Mouse (Mus musculus) forebrain, embryonic 11.5 days (tissue): ENCODE data around the gene Gata3. TPM values are rescaled to one million over a fixed set of nuclear protein-coding genes. Genes with fewer than 3 reads are reported as not detected.

Source experiments
- ATAC-seq: fragments of 200-750 bp; cut with Nextera tagmentation; replicated peaks from 2 replicates; pipeline ENCODE4 v1.8.0; 2017; ENCODE audit warnings: moderate TSS enrichment; ENCODE audit not compliant: low FRiP score
- DNase-seq: peaks from one replicate; pipeline ENCODE4 v3.0.0-alpha.2; 2017; ENCODE audit warnings: low spot score
- H3K27ac ChIP-seq: fragments of 300-500 bp; sonication (generic); 2 replicates; pipeline ENCODE4 v1.5.1; 2014; ENCODE audit warnings: low read depth, low read length
- H3K27me3 ChIP-seq: fragments of 300-500 bp; sonication (generic); 2 replicates; pipeline ENCODE4 v1.6.1; 2014; ENCODE audit warnings: mild to moderate bottlenecking, low read length, mixed read lengths; ENCODE audit not compliant: control insufficient read depth, insufficient read depth
- H3K36me3 ChIP-seq: fragments of 300-500 bp; sonication (generic); 2 replicates; pipeline ENCODE4 v1.6.1; 2014; ENCODE audit warnings: mild to moderate bottlenecking, low read length, moderate library complexity, mixed read lengths; ENCODE audit not compliant: control insufficient read depth, insufficient read depth
- H3K4me1 ChIP-seq: fragments of 300-500 bp; sonication (generic); replicated peaks from 2 replicates; pipeline ENCODE4 v1.6.1; 2014; ENCODE audit warnings: low read length, mixed read lengths; ENCODE audit not compliant: control insufficient read depth, insufficient read depth
- H3K4me2 ChIP-seq: fragments of 300-500 bp; sonication (generic); 2 replicates; pipeline ENCODE4 v1.6.1; 2014; ENCODE audit warnings: low read depth, mild to moderate bottlenecking, low read length, moderate library complexity, mixed read lengths; ENCODE audit not compliant: severe bottlenecking
- H3K4me3 ChIP-seq: fragments of 300-500 bp; sonication (generic); 2 replicates; pipeline ENCODE4 v1.5.1; 2014; ENCODE audit warnings: low read depth, low read length
- H3K9ac ChIP-seq: fragments of 300-500 bp; sonication (generic); 2 replicates; pipeline ENCODE4 v1.6.1; 2014; ENCODE audit warnings: low read length
- H3K9me3 ChIP-seq: fragments of 300-500 bp; sonication (generic); 2 replicates; pipeline ENCODE4 v1.6.1; 2016; ENCODE audit warnings: low read length, mixed read lengths; ENCODE audit not compliant: control insufficient read depth
- WGBS: fragments of 180-500 bp; shearing (Covaris S2); extraction: QIAGEN DNeasy Blood & Tissue Kit; methylation state at CpG from one replicate; pipeline ENCODE4 v1.1.7; 2014; 5-methylcytosine and 5-hydroxymethylcytosine counted together
- polyA plus RNA-seq: library from polyadenylated mRNA; unstranded; fragments of >200 nt; fragmentation: Nextera tagmentation; extraction: Ambion mirVana; gene quantifications from 2 replicates; pipeline ENCODE4 v1.2.1, GENCODE M21; 2014

Gene Gata3
- 3.4 and 4.2 TPM in 2 replicates for polyA plus RNA-seq

GRCm38 (mm10) chr2:9889651-9890183 lies at the start of gene Gata3:
Gene Gata3, minus strand, starts transcription at chr2:9890034.
- Histone ChIP-seq H3K4me3 (no peak within 1 kb of the TSS), H3K9me3 (no peaks in the 10 kb centered on the region), H3K27ac (no peak within 1 kb of the TSS), H3K27me3 (peaks cover 91% of the 10 kb centered on the region), H3K4me2 (peak within 1 kb of the TSS; percentile 31), H3K4me1 (peaks cover 6% of the 10 kb centered on the region), H3K36me3 (no peaks in the 10 kb centered on the region), H3K9ac (no peak within 1 kb of the TSS)
- DNase-seq: peak; percentile 53
- under 1% methylated on average over 23 of the region's 23 CpGs for WGBS
- ATAC-seq: no peak; the same call in 1 of the 2 replicates

GRCm38 (mm10) chr2:9939250-9939649 lies 49.4 kb upstream of the Gata3 start:
- H3K4me2 ChIP-seq: no peak overlapping the region
- no peak overlapping the region for H3K4me3 ChIP-seq
- no peaks in the 10 kb centered on the region for H3K27me3 ChIP-seq
- no peak overlapping the region for H3K27ac ChIP-seq
- ATAC-seq (no peak), DNase-seq (no peak)
- no peaks in the 10 kb centered on the region for H3K9me3 ChIP-seq
- no peak overlapping the region for H3K9ac ChIP-seq
- no peaks in the 10 kb centered on the region for H3K36me3 ChIP-seq
- WGBS: 97% methylated on average over 4 of the region's 4 CpGs
- H3K4me1 ChIP-seq: no peaks in the 10 kb centered on the region

GRCm38 (mm10) chr2:9935965-9936364 lies 46.1 kb upstream of the Gata3 start:
- Histone ChIP-seq H3K27ac (no peak overlapping the region), H3K9me3 (no peaks in the 10 kb centered on the region), H3K4me2 (no peak overlapping the region), H3K27me3 (no peaks in the 10 kb centered on the region), H3K4me1 (no peaks in the 10 kb centered on the region), H3K36me3 (no peaks in the 10 kb centered on the region), H3K4me3 (no peak overlapping the region), H3K9ac (no peak overlapping the region)
- no CpG with 5 or more reads among the region's 1 CpGs for WGBS
- ATAC-seq (no peak), DNase-seq (no peak)

GRCm38 (mm10) chr2:9926905-9927283 lies 37.1 kb upstream of the Gata3 start:
- no peak for DNase-seq
- Histone ChIP-seq H3K36me3 (no peaks in the 10 kb centered on the region), H3K9me3 (no peaks in the 10 kb centered on the region), H3K9ac (no peak overlapping the region), H3K27me3 (peaks cover 2% of the 10 kb centered on the region; the same call in 1 of the 2 replicates), H3K4me1 (no peaks in the 10 kb centered on the region; the same call in 1 of the 2 replicates), H3K4me2 (no peak overlapping the region), H3K4me3 (no peak overlapping the region), H3K27ac (no peak overlapping the region)
- 74% methylated on average over 4 of the region's 4 CpGs for WGBS
- ATAC-seq: no peak; the same call in 1 of the 2 replicates

- Histone ChIP-seq H3K36me3 (no peaks in the 10 kb centered on the region), H3K27me3 (peaks cover 2% of the 10 kb centered on the region; the same call in 1 of the 2 replicates), H3K9ac (no peak overlapping the region), H3K27ac (no peak overlapping the region), H3K4me3 (no peak overlapping the region), H3K4me2 (no peak overlapping the region), H3K4me1 (no peaks in the 10 kb centered on the region; the same call in 1 of the 2 replicates), H3K9me3 (no peaks in the 10 kb centered on the region)
- ATAC-seq (peak; percentile 54), DNase-seq (no peak)
- 32% methylated on average over 7 of the region's 7 CpGs for WGBS
These were observed 36.5 kb upstream of the Gata3 start for GRCm38 (mm10) chr2:9926194-9926904.

GRCm38 (mm10) chr2:9918691-9919471 lies 29.0 kb upstream of the Gata3 start:
- Histone ChIP-seq H3K27ac (no peak overlapping the region), H3K4me3 (no peak overlapping the region), H3K9me3 (no peaks in the 10 kb centered on the region), H3K9ac (no peak overlapping the region), H3K4me2 (no peak overlapping the region), H3K27me3 (no peaks in the 10 kb centered on the region), H3K4me1 (no peaks in the 10 kb centered on the region), H3K36me3 (no peaks in the 10 kb centered on the region; the same call in 1 of the 2 replicates)
- WGBS: 92% methylated on average over 17 of the region's 17 CpGs
- DNase-seq (no peak), ATAC-seq (no peak)

- no peaks in the 10 kb centered on the region for H3K4me1 ChIP-seq
- no peak for ATAC-seq
- H3K27ac ChIP-seq: no peak overlapping the region
- no peak overlapping the region for H3K4me2 ChIP-seq
- no peaks in the 10 kb centered on the region; the same call in 1 of the 2 replicates for H3K36me3 ChIP-seq
- H3K27me3 ChIP-seq: no peaks in the 10 kb centered on the region
- no peak overlapping the region for H3K4me3 ChIP-seq
- WGBS: 91% methylated on average over 9 of the region's 9 CpGs
- no peaks in the 10 kb centered on the region for H3K9me3 ChIP-seq
- no peak overlapping the region for H3K9ac ChIP-seq
- no peak for DNase-seq
These were observed 27.8 kb upstream of the Gata3 start for GRCm38 (mm10) chr2:9917602-9918001.

- Histone ChIP-seq H3K27me3 (peaks cover 2% of the 10 kb centered on the region; the same call in 1 of the 2 replicates), H3K27ac (no peak overlapping the region), H3K4me1 (no peaks in the 10 kb centered on the region), H3K4me2 (peak overlapping the region; percentile 8; the same call in 1 of the 2 replicates), H3K9ac (no peak overlapping the region), H3K9me3 (no peaks in the 10 kb centered on the region), H3K36me3 (no peaks in the 10 kb centered on the region), H3K4me3 (no peak overlapping the region)
- ATAC-seq (no peak), DNase-seq (no peak)
- WGBS: 10% methylated on average over 11 of the region's 11 CpGs
These were observed 16.2 kb upstream of the Gata3 start for GRCm38 (mm10) chr2:9905995-9906394.
